Mouse (Mus musculus) kidney, adult 9 months (tissue): ENCODE data around the gene Gm49721.
"Not testable (repeated sequence)": the region's sequence is repeated elsewhere in the genome, so short reads cannot be mapped to it uniquely, and the experiment has no call there.

Experiments used
- DNase-seq: peaks from one replicate; pipeline ENCODE4 v3.0.0; 2022

The Gm49721 gene

GRCm38 (mm10) chr17:6978287-6979248 is at the start of gene Gm49721:
Gene Gm49721, plus strand, starts transcription at chr17:6978904.
- DNase-seq: peak; percentile 87

GRCm38 (mm10) chr17:6931625-6932024 is 47.1 kb upstream of the Gm49721 start:
- not testable (repeated sequence) for DNase-seq

GRCm38 (mm10) chr17:6942560-6942959 is 36.1 kb upstream of the Gm49721 start:
- not testable (repeated sequence) for DNase-seq

- DNase-seq: not testable (repeated sequence)
These were observed 31.1 kb upstream of the Gm49721 start for GRCm38 (mm10) chr17:6947637-6947983.

GRCm38 (mm10) chr17:6947984-6948768 is 30.5 kb upstream of the Gm49721 start, which contains the start of gene Rsph3b:
Gene Rsph3b, minus strand, starts transcription at chr17:6948682.
- DNase-seq: peak; percentile 90

- DNase-seq: not testable (repeated sequence)
These were observed 29.9 kb upstream of the Gm49721 start for GRCm38 (mm10) chr17:6948769-6949228.

- DNase-seq: not testable (repeated sequence)
These were observed 19.8 kb upstream of the Gm49721 start for GRCm38 (mm10) chr17:6958881-6959280.

- DNase-seq: peak; percentile 82
These were observed 19.0 kb upstream of the Gm49721 start for GRCm38 (mm10) chr17:6959543-6960259.

GRCm38 (mm10) chr17:6960349-6960748 is 18.4 kb upstream of the Gm49721 start:
- not testable (repeated sequence) for DNase-seq

- peak; percentile 48 for DNase-seq
These were observed 17.9 kb upstream of the Gm49721 start, which contains the start of gene Tagap1 for GRCm38 (mm10) chr17:6960776-6961175. Gene Tagap1, minus strand, starts transcription at chr17:6961156.

- DNase-seq: peak; percentile 74
These were observed 17.3 kb upstream of the Gm49721 start for GRCm38 (mm10) chr17:6961181-6962000.

GRCm38 (mm10) chr17:6962339-6962738 is 16.4 kb upstream of the Gm49721 start:
- DNase-seq: not testable (repeated sequence)

- not testable (repeated sequence) for DNase-seq
These were observed 15.8 kb upstream of the Gm49721 start for GRCm38 (mm10) chr17:6962936-6963335.

- peak; percentile 54 for DNase-seq
These were observed 13.3 kb upstream of the Gm49721 start for GRCm38 (mm10) chr17:6965364-6965763.

GRCm38 (mm10) chr17:6967673-6968072 is 11.0 kb upstream of the Gm49721 start:
- DNase-seq: not testable (repeated sequence)

GRCm38 (mm10) chr17:6970334-6970733 is 8.4 kb upstream of the Gm49721 start, which contains the start of gene Rnaset2b:
Gene Rnaset2b, plus strand, starts transcription at chr17:6970634.
- DNase-seq: not testable (repeated sequence)

GRCm38 (mm10) chr17:6971238-6971637 is 7.5 kb upstream of the Gm49721 start:
- DNase-seq: peak; percentile 57

- not testable (repeated sequence) for DNase-seq
These were observed 5.8 kb upstream of the Gm49721 start for GRCm38 (mm10) chr17:6972836-6973396.

GRCm38 (mm10) chr17:6974985-6975384 is 3.7 kb upstream of the Gm49721 start:
- DNase-seq: not testable (repeated sequence)

GRCm38 (mm10) chr17:6979380-6979779 is 676 bp downstream of the Gm49721 start:
- not testable (repeated sequence) for DNase-seq

- not testable (repeated sequence) for DNase-seq
These were observed 1.4 kb downstream of the Gm49721 start for GRCm38 (mm10) chr17:6980144-6980543.
